Mouse (Mus musculus): ENCODE results near the gene Fam24b. TPM values are rescaled to one million over a fixed set of nuclear protein-coding genes. Genes with fewer than 3 reads are reported as not detected.

Fam24b gene
- polyA plus RNA-seq, 1 experiment: not detected

DNA sequence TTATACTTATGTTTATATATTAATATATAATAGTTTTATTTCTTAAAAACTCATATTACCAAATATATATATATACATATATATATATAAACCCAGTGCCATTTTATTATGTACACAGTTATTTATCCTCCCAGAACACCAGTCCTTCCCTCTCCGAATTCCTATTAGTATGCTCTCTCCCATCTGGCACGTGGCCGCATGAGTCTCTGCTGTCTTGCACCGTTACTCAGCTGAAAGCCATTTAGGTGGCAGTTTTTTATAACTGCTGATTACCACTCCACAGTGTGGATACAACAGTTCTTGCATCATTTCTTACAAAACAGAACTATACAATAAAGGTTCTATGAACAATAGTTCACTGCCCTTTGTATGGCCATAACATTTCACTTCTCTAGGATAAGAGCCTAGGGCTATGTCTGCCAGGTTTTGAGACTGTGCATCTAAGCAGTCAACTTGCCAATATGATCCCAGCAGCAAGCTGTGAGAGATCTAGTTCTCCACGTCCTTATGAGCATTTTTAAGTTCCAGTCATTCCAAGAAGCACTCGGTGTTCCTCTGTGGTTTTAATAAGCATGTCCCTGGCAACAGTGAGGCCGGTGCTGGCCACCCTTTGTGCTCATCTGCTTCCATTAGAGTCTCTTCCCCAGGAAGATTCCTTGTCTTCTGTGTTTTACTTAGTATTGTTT lies 16.7 kb upstream of the Fam24b start:
- peaks cover 85% of the 10 kb centered on the region for H3K36me3 ChIP-seq (ENCODE audit: control insufficient read depth)
- no peaks in the 10 kb centered on the region for H3K9me3 ChIP-seq (ENCODE audit: control insufficient read depth, low read length)
- no peaks in the 10 kb centered on the region for H3K27me3 ChIP-seq (ENCODE audit: control insufficient read depth)
- H3K4me1 ChIP-seq (ENCODE audit: control insufficient read depth): no peaks in the 10 kb centered on the region
- no peak overlapping the region for H3K4me3 ChIP-seq (replicated peaks)
- TF ChIP-seq GATA1 (IDR thresholded peaks at IDR 0.05; ENCODE audit: low read length) (no peak), TAL1 (IDR thresholded peaks at IDR 0.05; ENCODE audit: low read length) (no peak)

DNA sequence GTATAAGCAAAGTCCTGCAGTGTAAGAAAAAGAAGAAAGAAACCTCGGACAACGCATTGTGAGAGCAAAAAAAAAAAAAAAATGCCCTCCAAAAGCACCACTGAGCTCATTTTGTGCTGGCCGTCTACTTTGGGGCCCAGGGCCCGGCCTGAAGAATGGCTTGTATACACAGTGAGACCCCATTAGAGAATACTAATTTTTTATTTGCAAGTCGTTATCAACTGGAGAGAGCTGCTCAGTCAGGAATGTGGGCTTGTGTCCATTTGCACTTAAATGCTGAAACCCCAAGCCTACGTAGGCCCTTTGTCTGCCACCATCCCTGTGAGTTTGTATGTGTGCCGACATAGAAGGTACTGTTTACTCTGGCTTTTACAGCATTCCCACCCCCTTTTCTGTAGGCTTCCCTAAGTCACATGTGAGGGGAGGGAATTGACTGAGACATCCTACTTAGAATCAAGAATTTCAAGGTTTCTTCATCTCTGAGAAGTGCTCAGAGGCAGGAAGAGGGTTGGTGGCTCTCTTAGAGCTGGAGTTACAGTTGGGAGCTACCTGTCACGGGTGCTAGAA lies 8.3 kb upstream of the Fam24b start:
- Histone ChIP-seq H3K9me3 (ENCODE audit: control insufficient read depth, low read length) (no peaks in the 10 kb centered on the region), H3K27me3 (ENCODE audit: control insufficient read depth) (no peaks in the 10 kb centered on the region), H3K4me3 (replicated peaks) (no peak overlapping the region), H3K36me3 (ENCODE audit: control insufficient read depth) (peaks cover 44% of the 10 kb centered on the region), H3K4me1 (ENCODE audit: control insufficient read depth) (no peaks in the 10 kb centered on the region)
- TF ChIP-seq GATA1 (IDR thresholded peaks at IDR 0.05; ENCODE audit: low read length): no peak
- no peak for TF ChIP-seq TAL1 (IDR thresholded peaks at IDR 0.05; ENCODE audit: low read length)

DNA sequence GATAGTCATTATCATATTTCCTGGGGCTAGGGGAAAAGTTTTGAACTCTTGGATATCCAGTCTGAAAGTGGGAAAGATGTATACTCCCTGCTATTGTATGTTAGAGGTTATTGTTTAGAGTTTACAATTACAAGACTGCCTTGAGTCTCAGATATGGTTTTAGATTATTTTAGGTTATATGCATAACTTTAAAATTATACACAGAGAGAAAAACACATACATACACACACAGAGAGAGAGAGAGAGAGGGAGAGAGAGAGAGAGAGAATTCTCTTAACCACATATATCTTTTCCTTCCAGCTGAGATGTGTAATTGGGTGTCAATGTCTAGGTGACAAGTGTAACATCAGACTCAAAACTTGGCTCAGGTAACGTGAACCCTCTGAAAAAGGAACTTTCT lies 4.2 kb upstream of the Fam24b start, which contains the start of gene Fam24a:
TSS of gene Fam24a (plus strand) at position 301 of the 400 bp plus-strand sequence.
- Histone ChIP-seq H3K4me1 (ENCODE audit: control insufficient read depth) (no peaks in the 10 kb centered on the region), H3K4me3 (replicated peaks) (no peak within 1 kb of the TSS), H3K27me3 (ENCODE audit: control insufficient read depth) (no peaks in the 10 kb centered on the region), H3K9me3 (ENCODE audit: control insufficient read depth, low read length) (no peaks in the 10 kb centered on the region), H3K36me3 (ENCODE audit: control insufficient read depth) (peaks cover 7% of the 10 kb centered on the region)
- TF ChIP-seq GATA1 (IDR thresholded peaks at IDR 0.05; ENCODE audit: low read length): no peak
- TF ChIP-seq TAL1 (IDR thresholded peaks at IDR 0.05; ENCODE audit: low read length): no peak

DNA sequence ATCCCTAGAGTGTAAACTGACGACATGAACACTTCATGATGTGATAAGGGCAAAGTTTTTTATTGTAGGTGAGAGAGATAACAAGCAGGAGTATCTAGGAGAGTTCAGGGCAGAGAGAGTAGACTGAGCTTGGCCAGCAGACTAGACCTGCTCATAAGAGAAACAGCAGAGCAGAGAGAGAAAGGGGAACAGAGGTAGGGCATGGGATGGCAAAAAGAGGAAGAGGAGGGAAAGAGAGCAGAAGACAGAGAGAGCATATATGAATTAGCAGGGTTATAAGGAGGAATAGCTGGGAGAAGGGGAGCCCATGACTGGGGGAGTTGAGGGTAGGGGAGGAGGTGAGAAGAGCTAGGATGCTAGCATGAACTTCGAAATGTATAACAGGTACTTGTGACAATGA lies 2.4 kb upstream of the Fam24b start:
- no peaks in the 10 kb centered on the region for H3K9me3 ChIP-seq (ENCODE audit: control insufficient read depth, low read length)
- no peak for TF ChIP-seq TAL1 (IDR thresholded peaks at IDR 0.05; ENCODE audit: low read length)
- no peaks in the 10 kb centered on the region for H3K36me3 ChIP-seq (ENCODE audit: control insufficient read depth)
- H3K4me1 ChIP-seq (ENCODE audit: control insufficient read depth): no peaks in the 10 kb centered on the region
- no peak overlapping the region for H3K4me3 ChIP-seq (replicated peaks)
- H3K27me3 ChIP-seq (ENCODE audit: control insufficient read depth): no peaks in the 10 kb centered on the region

DNA sequence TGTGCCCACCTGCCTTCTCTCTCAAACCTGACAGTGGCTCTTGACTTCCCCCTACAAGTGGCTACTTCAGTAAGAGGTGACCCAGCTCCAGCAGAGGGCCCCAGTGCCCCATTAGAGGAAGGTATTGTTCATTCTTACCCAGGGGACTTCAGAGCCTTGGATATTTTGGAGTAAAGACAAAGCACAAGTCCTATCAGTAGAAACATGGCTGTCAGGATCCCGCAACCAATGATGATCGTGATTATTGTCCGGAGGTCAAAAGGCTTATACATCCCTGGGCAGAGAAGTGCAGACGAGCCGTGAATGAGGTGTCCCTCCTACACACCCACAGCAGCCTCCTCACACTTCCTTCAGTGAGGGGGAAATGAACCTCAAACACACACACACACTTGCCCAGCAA lies 2.3 kb downstream of the Fam24b start:
- no peak overlapping the region for H3K4me3 ChIP-seq (replicated peaks)
- H3K9me3 ChIP-seq (ENCODE audit: control insufficient read depth, low read length): no peaks in the 10 kb centered on the region
- H3K36me3 ChIP-seq (ENCODE audit: control insufficient read depth): no peaks in the 10 kb centered on the region
- no peak for TF ChIP-seq GATA1 (IDR thresholded peaks at IDR 0.05; ENCODE audit: low read length)
- TF ChIP-seq TAL1 (IDR thresholded peaks at IDR 0.05; ENCODE audit: low read length): no peak
- H3K4me1 ChIP-seq (ENCODE audit: control insufficient read depth): no peaks in the 10 kb centered on the region
- no peaks in the 10 kb centered on the region for H3K27me3 ChIP-seq (ENCODE audit: control insufficient read depth)

DNA sequence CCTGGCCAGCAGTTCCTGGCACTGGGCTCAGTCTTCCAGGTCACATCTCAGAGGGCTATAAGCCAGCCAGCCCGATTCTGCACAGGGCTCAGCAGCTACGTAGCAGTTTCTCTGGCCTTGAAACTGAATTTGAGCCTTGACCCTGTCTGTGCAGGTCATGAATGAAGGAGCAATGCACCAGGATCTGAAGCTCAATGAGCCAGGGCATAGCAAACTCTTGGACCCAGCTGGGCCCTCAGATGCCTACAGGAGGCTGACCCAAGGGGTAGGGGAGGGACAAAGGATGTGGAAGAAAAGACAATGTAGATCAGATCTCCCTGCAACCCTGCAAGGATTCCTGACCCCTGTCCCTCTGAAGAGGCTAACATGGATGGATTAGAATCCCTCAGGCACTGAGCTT lies 7.1 kb downstream of the Fam24b start, which contains the start of gene Cuzd1:
TSS of gene Cuzd1 (minus strand) at position 101 of the 400 bp plus-strand sequence.
- Histone ChIP-seq H3K27me3 (ENCODE audit: control insufficient read depth) (no peaks in the 10 kb centered on the region), H3K9me3 (ENCODE audit: control insufficient read depth, low read length) (no peaks in the 10 kb centered on the region), H3K36me3 (ENCODE audit: control insufficient read depth) (no peaks in the 10 kb centered on the region), H3K4me1 (ENCODE audit: control insufficient read depth) (no peaks in the 10 kb centered on the region), H3K4me3 (replicated peaks) (no peak within 1 kb of the TSS)
- TF ChIP-seq GATA1 (IDR thresholded peaks at IDR 0.05; ENCODE audit: low read length) (no peak), TAL1 (IDR thresholded peaks at IDR 0.05; ENCODE audit: low read length) (no peak)

DNA sequence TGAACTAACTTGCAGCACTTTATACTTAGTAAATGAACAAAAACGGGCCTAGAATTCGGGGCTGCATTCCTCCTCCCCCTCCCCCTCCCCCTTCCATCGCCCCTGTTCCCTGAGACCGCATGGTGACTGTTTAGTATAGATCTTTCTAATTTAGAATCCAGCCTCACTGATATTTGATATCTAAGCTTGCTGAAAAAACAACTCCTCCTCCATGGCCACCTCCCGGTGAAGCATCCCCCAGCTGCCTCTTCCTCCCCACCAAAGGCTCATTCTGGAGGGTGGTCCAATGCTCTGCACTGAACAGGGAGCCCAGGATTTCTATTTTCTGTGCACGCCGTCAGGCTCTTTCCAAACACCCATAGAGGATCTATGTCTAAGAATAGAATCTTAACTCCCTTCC lies 11.0 kb downstream of the Fam24b start:
- H3K4me3 ChIP-seq (replicated peaks): no peak overlapping the region
- no peaks in the 10 kb centered on the region for H3K9me3 ChIP-seq (ENCODE audit: control insufficient read depth, low read length)
- H3K36me3 ChIP-seq (ENCODE audit: control insufficient read depth): no peaks in the 10 kb centered on the region
- H3K27me3 ChIP-seq (ENCODE audit: control insufficient read depth): no peaks in the 10 kb centered on the region
- no peaks in the 10 kb centered on the region for H3K4me1 ChIP-seq (ENCODE audit: control insufficient read depth)
- no peak for TF ChIP-seq GATA1 (IDR thresholded peaks at IDR 0.05; ENCODE audit: low read length)
- TF ChIP-seq TAL1 (IDR thresholded peaks at IDR 0.05; ENCODE audit: low read length): no peak

DNA sequence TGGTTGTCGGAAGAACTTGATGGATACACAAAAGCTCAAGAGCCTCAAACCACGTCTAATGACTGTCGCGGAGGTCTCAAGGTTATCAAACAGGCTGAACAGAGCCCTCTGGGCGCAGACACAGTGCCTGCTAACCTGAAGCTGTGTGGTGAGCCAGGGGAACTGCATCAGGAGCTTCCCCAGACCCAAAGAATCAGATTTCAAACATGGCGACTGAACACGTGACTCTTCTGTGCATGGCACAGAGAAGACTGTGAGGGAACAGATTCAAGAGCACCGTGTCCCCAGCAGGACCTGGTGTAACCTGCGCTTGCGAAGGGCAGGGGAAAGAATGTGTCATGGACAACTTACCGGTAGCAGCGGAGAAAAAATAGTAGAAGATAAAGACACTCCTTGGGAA lies 11.7 kb downstream of the Fam24b start:
- no peak overlapping the region for H3K4me3 ChIP-seq (replicated peaks)
- no peak for TF ChIP-seq GATA1 (IDR thresholded peaks at IDR 0.05; ENCODE audit: low read length)
- TF ChIP-seq TAL1 (IDR thresholded peaks at IDR 0.05; ENCODE audit: low read length): no peak
- H3K4me1 ChIP-seq (ENCODE audit: control insufficient read depth): no peaks in the 10 kb centered on the region
- H3K36me3 ChIP-seq (ENCODE audit: control insufficient read depth): no peaks in the 10 kb centered on the region
- H3K9me3 ChIP-seq (ENCODE audit: control insufficient read depth, low read length): no peaks in the 10 kb centered on the region
- no peaks in the 10 kb centered on the region for H3K27me3 ChIP-seq (ENCODE audit: control insufficient read depth)

DNA sequence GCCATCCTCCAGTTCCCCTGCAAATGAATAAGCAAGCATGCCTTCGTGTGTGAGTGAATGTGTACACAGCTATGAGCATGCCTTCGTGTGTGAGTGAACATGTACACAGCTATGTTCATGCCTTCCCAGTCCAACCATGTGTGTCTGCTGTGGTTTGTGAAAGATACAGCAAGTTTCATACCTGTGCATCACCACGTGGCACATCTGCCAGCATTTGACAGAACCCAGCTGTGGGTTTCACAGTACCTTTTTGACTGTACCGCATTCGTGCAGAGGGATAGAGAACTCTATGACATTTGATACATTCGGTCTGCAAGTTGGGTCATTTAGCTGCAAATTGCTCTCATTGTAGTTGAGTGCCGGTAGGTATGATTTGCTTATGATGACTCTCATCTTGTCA lies 14.8 kb downstream of the Fam24b start:
- Histone ChIP-seq H3K27me3 (ENCODE audit: control insufficient read depth) (no peaks in the 10 kb centered on the region), H3K36me3 (ENCODE audit: control insufficient read depth) (no peaks in the 10 kb centered on the region), H3K4me3 (replicated peaks) (no peak overlapping the region), H3K9me3 (ENCODE audit: control insufficient read depth, low read length) (no peaks in the 10 kb centered on the region), H3K4me1 (ENCODE audit: control insufficient read depth) (no peaks in the 10 kb centered on the region)
- TF ChIP-seq TAL1 (IDR thresholded peaks at IDR 0.05; ENCODE audit: low read length) (no peak), GATA1 (IDR thresholded peaks at IDR 0.05; ENCODE audit: low read length) (no peak)
